Mouse (Mus musculus) hindbrain, embryonic 15.5 days (tissue): ENCODE measurements around the gene Tbc1d4. TPM values are rescaled to one million over a fixed set of nuclear protein-coding genes. Genes with fewer than 3 reads are reported as not detected.

Source experiments
- ATAC-seq: fragments of 200-750 bp; cut with Nextera tagmentation; 2 replicates; pipeline ENCODE4 v1.8.0; 2017; ENCODE audit warnings: low read depth, moderate number of reproducible peaks, moderate TSS enrichment; ENCODE audit not compliant: low FRiP score
- H3K27ac ChIP-seq: fragments of 300-500 bp; sonication (generic); replicated peaks from 2 replicates; pipeline ENCODE4 v1.5.1; 2015; ENCODE audit warnings: mild to moderate bottlenecking, inconsistent platforms
- H3K27me3 ChIP-seq: fragments of 300-500 bp; sonication (generic); 2 replicates; pipeline ENCODE4 v1.6.1; 2015; ENCODE audit warnings: control low read depth, inconsistent platforms
- H3K36me3 ChIP-seq: fragments of 300-500 bp; sonication (generic); 2 replicates; pipeline ENCODE4 v1.6.1; 2015; ENCODE audit warnings: control low read depth, inconsistent platforms
- H3K4me1 ChIP-seq: fragments of 300-500 bp; sonication (generic); replicated peaks from 2 replicates; pipeline ENCODE4 v1.6.1; 2015; ENCODE audit warnings: control low read depth, inconsistent platforms
- H3K4me2 ChIP-seq: fragments of 300-500 bp; sonication (generic); 2 replicates; pipeline ENCODE4 v1.6.1; 2015; ENCODE audit warnings: moderate library complexity, mild to moderate bottlenecking, inconsistent platforms
- H3K4me3 ChIP-seq: fragments of 300-500 bp; sonication (generic); 2 replicates; pipeline ENCODE4 v1.5.1; 2015; ENCODE audit warnings: mild to moderate bottlenecking, inconsistent platforms
- H3K9ac ChIP-seq: fragments of 300-500 bp; sonication (generic); 2 replicates; pipeline ENCODE4 v1.6.1; 2015; ENCODE audit warnings: inconsistent platforms
- H3K9me3 ChIP-seq: fragments of 300-500 bp; sonication (generic); 2 replicates; pipeline ENCODE4 v1.6.1; 2016; ENCODE audit warnings: control low read depth, inconsistent platforms
- WGBS: fragments of 180-500 bp; shearing (Covaris S2); methylation state at CpG from one replicate; pipeline ENCODE4 v1.1.7; 2015; 5-methylcytosine and 5-hydroxymethylcytosine counted together
- polyA plus RNA-seq: library from polyadenylated mRNA; unstranded; fragments of >200 nt; fragmentation: Nextera tagmentation; extraction: Ambion mirVana; gene quantifications from 2 replicates; pipeline ENCODE4 v1.2.1, GENCODE M21; 2015

Tbc1d4 gene
- polyA plus RNA-seq, 1 experiment from 2014 or later = 11.9 TPM

GRCm38 (mm10) chr14:101480541-101480940 lies 128.4 kb downstream of the Tbc1d4 start:
- Histone ChIP-seq H3K4me1 (no peaks in the 10 kb centered on the region), H3K4me2 (no peak overlapping the region), H3K27me3 (no peaks in the 10 kb centered on the region), H3K36me3 (no peaks in the 10 kb centered on the region), H3K9ac (no peak overlapping the region), H3K9me3 (no peaks in the 10 kb centered on the region), H3K27ac (no peak overlapping the region), H3K4me3 (no peak overlapping the region)
- 92% methylated on average over 7 of the region's 7 CpGs for WGBS
- no peak for ATAC-seq

DNA sequence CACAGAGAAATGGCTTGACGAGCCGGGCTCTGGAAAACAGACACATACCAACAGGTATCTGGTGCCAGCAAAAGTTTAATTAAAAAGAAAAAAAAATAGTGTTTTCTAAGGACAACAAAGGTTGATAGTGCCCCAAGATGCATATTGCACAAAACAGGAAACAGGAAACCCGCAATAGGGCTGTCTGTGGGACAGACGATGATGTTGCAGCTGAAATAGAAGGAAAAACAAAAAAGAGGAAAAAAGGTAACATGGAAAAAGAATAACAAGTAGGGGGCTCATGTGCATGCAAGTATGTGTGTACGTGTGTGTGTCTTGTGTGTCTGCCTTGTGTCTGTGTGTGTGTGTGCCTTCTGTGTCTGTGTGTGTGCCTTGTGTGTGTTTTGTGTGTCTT lies 131.2 kb downstream of the Tbc1d4 start:
- WGBS = 86% methylated on average over 5 of the region's 5 CpGs
- no peak overlapping the region for H3K27ac ChIP-seq
- H3K4me3 ChIP-seq = no peak overlapping the region
- H3K9ac ChIP-seq = no peak overlapping the region
- ATAC-seq = no peak
- H3K4me1 ChIP-seq = no peaks in the 10 kb centered on the region
- H3K4me2 ChIP-seq = no peak overlapping the region
- no peaks in the 10 kb centered on the region for H3K9me3 ChIP-seq
- no peaks in the 10 kb centered on the region for H3K27me3 ChIP-seq
- H3K36me3 ChIP-seq = no peaks in the 10 kb centered on the region

DNA sequence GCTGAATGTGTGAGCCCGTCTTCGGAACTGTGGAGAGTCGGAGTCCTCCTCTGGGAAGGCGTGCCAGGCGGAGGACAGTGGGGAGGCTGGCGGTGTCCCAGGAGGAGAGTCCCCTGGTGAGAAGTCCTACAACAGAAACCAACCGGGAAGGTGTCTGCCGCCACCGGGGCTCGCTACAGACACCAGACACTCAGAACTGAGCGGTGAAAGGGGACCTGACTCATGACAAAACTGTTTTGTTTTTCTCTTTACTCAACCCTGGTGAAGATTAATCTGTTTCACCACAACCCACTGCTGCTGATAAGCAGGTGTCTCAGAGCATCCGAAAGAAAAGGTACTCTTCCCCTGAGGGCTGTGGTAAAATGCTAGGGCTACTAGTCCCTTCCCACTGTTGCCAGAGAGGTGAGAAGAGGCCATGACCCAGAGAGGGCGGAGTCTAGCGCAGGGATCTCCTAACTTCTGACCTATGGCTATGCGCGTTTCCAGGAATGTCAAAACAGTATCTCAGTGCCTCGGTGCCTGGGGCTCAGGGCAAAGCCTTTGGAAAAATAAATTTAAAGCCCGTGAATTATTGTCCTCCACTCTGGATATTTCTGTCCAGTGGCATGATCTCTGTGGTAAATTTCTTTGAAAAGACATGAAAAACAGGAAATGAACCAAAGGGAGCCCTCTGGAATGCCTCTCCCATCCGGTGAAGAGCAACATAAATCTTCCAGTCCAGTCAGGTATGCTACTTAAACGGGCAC lies 131.7 kb downstream of the Tbc1d4 start:
- no peak overlapping the region for H3K27ac ChIP-seq
- H3K36me3 ChIP-seq = no peaks in the 10 kb centered on the region
- H3K27me3 ChIP-seq = no peaks in the 10 kb centered on the region
- ATAC-seq = no peak
- H3K4me1 ChIP-seq = no peaks in the 10 kb centered on the region
- no peak overlapping the region for H3K9ac ChIP-seq
- WGBS = 78% methylated on average over 20 of the region's 20 CpGs
- H3K4me2 ChIP-seq = no peak overlapping the region
- no peaks in the 10 kb centered on the region for H3K9me3 ChIP-seq
- no peak overlapping the region for H3K4me3 ChIP-seq

- H3K36me3 ChIP-seq = no peaks in the 10 kb centered on the region
- no peak overlapping the region for H3K4me2 ChIP-seq
- H3K4me3 ChIP-seq = no peak overlapping the region
- ATAC-seq = no peak
- no peaks in the 10 kb centered on the region for H3K9me3 ChIP-seq
- no peak overlapping the region for H3K27ac ChIP-seq
- no peaks in the 10 kb centered on the region for H3K27me3 ChIP-seq
- H3K9ac ChIP-seq = no peak overlapping the region
- 92% methylated on average over 5 of the region's 5 CpGs for WGBS
- H3K4me1 ChIP-seq = no peaks in the 10 kb centered on the region
These were observed 139.4 kb downstream of the Tbc1d4 start for GRCm38 (mm10) chr14:101469475-101470093.

DNA sequence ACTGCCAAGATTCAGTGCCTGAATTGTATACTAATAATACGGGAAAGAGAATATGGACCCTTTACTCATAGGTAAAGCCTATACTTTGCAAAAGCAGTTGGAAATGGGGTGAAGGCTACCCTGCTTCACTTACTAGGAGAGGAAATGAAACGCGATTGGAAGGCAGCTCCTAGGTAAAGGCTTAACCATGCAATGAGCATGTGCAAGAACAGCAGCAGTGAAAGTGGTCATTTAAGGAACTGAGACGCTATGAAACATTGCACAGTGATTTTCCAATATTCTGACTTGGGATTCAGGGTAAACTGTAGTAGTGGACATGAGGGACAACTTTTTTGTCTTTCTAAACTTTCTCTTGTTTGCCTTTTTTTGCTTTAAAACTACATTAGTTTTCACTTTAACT lies 140.8 kb downstream of the Tbc1d4 start:
- H3K36me3 ChIP-seq = no peaks in the 10 kb centered on the region
- no peaks in the 10 kb centered on the region for H3K4me1 ChIP-seq
- no peaks in the 10 kb centered on the region for H3K27me3 ChIP-seq
- WGBS = 92% methylated on average over 4 of the region's 4 CpGs
- H3K9ac ChIP-seq = no peak overlapping the region
- no peak overlapping the region for H3K27ac ChIP-seq
- no peak for ATAC-seq
- H3K4me3 ChIP-seq = no peak overlapping the region
- no peak overlapping the region for H3K4me2 ChIP-seq
- H3K9me3 ChIP-seq = no peaks in the 10 kb centered on the region

- Histone ChIP-seq H3K9me3 (no peaks in the 10 kb centered on the region), H3K4me1 (no peaks in the 10 kb centered on the region), H3K27ac (no peak overlapping the region), H3K9ac (no peak overlapping the region), H3K27me3 (no peaks in the 10 kb centered on the region), H3K4me2 (no peak overlapping the region), H3K36me3 (no peaks in the 10 kb centered on the region), H3K4me3 (no peak overlapping the region)
- WGBS = 98% methylated on average over 1 of the region's 1 CpGs
- no peak for ATAC-seq
These were observed 141.5 kb downstream of the Tbc1d4 start for GRCm38 (mm10) chr14:101467532-101467931.

- no peak overlapping the region for H3K4me2 ChIP-seq
- no peak for ATAC-seq
These were observed 142.5 kb downstream of the Tbc1d4 start for GRCm38 (mm10) chr14:101466521-101466920.

DNA sequence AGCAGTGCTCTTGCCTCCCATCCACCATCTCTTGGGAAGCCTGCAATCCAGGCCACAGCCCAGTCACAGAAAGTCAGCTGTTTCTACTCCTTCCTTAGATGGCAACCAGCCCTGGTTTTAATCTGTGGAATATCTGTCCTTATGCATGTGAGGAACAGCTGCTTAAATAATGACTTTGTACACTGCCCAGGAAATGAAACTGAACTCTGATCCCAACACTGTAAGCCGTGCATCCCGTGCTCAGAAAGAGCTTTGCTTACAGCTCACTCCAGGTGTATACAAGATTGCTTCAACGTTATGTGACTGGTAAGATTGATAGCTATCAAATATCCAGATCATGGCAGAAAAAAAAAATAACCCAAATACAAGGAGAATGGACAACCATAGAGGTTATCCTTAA lies 143.1 kb downstream of the Tbc1d4 start:
- Histone ChIP-seq H3K27me3 (no peaks in the 10 kb centered on the region), H3K4me2 (no peak overlapping the region), H3K9ac (no peak overlapping the region), H3K4me1 (no peaks in the 10 kb centered on the region), H3K36me3 (no peaks in the 10 kb centered on the region), H3K9me3 (no peaks in the 10 kb centered on the region), H3K27ac (no peak overlapping the region), H3K4me3 (no peak overlapping the region)
- no peak for ATAC-seq
- WGBS = 88% methylated on average over 3 of the region's 3 CpGs

More at GRCm38 (mm10) chr14:101466521-101466920, 142.5 kb downstream of the Tbc1d4 start:
- Histone ChIP-seq H3K36me3 (no peaks in the 10 kb centered on the region), H3K4me1 (no peaks in the 10 kb centered on the region), H3K9ac (no peak overlapping the region), H3K9me3 (no peaks in the 10 kb centered on the region), H3K27me3 (no peaks in the 10 kb centered on the region), H3K27ac (no peak overlapping the region), H3K4me3 (no peak overlapping the region)
- WGBS = 90% methylated on average over 11 of the region's 11 CpGs

- no peak for ATAC-seq
These were observed 148.2 kb downstream of the Tbc1d4 start for GRCm38 (mm10) chr14:101460768-101461167.

DNA sequence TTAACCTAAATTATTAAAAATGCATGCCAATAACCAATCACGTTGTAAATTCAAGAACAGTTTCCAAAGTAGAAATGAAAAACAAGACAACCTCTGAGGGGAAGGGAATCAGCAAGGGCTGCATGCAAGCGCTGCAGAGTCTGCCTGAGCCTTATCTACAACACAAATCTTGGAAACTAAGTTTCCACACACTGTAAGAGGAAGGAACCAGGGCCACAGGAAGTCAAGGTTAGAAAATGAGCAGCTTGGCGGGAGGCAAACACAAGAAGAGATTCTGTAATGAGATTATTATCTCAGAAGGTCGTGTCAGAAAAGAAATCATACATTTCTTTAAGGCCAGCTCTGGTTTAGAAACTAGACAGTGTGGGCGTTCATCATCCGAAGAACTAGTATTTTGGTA lies 156.1 kb downstream of the Tbc1d4 start:
- Histone ChIP-seq H3K27me3 (no peaks in the 10 kb centered on the region), H3K36me3 (no peaks in the 10 kb centered on the region; the same call in 1 of the 2 replicates), H3K27ac (no peak overlapping the region), H3K4me3 (no peak overlapping the region), H3K4me2 (no peak overlapping the region), H3K9me3 (no peaks in the 10 kb centered on the region), H3K9ac (no peak overlapping the region), H3K4me1 (no peaks in the 10 kb centered on the region)
- WGBS = 86% methylated on average over 6 of the region's 6 CpGs
- ATAC-seq = no peak

More at GRCm38 (mm10) chr14:101460768-101461167, 148.2 kb downstream of the Tbc1d4 start:
- no peaks in the 10 kb centered on the region for H3K4me1 ChIP-seq
- no peaks in the 10 kb centered on the region for H3K36me3 ChIP-seq
- H3K27me3 ChIP-seq = no peaks in the 10 kb centered on the region
- H3K9ac ChIP-seq = no peak overlapping the region
- WGBS = 23% methylated on average over 6 of the region's 6 CpGs
- no peak overlapping the region for H3K27ac ChIP-seq
- no peaks in the 10 kb centered on the region for H3K9me3 ChIP-seq
- H3K4me3 ChIP-seq = no peak overlapping the region
- no peak overlapping the region for H3K4me2 ChIP-seq

DNA sequence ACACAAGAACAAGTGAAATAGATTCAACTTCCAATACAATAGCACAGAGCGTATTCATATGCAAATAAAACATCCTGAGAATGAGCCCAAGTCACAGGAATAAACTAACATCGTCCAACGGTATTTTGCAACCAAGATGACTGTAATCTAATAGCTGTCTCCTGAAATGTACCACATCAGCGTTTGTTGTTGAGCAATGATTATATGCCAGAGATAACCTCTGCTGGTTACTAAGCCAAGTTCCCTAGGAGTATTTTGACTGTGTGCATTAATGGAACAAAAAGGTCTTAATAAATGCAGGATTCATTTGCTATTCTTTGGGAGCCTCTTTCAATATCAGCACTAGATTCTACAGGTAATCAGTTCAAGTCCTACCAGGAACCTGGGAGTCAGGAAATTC lies 161.1 kb downstream of the Tbc1d4 start:
- no peak overlapping the region for H3K4me3 ChIP-seq
- no peak overlapping the region for H3K9ac ChIP-seq
- no peak overlapping the region for H3K27ac ChIP-seq
- ATAC-seq = no peak
- no peaks in the 10 kb centered on the region for H3K27me3 ChIP-seq
- H3K36me3 ChIP-seq = no peaks in the 10 kb centered on the region; the same call in 1 of the 2 replicates
- no peak overlapping the region for H3K4me2 ChIP-seq
- no peaks in the 10 kb centered on the region for H3K9me3 ChIP-seq
- no peaks in the 10 kb centered on the region for H3K4me1 ChIP-seq
- WGBS = 72% methylated on average over 4 of the region's 4 CpGs

GRCm38 (mm10) chr14:101445205-101445604 lies 163.8 kb downstream of the Tbc1d4 start:
- Histone ChIP-seq H3K27me3 (no peaks in the 10 kb centered on the region), H3K9ac (no peak overlapping the region), H3K4me1 (no peaks in the 10 kb centered on the region), H3K4me2 (no peak overlapping the region), H3K9me3 (no peaks in the 10 kb centered on the region), H3K4me3 (no peak overlapping the region), H3K27ac (no peak overlapping the region), H3K36me3 (no peaks in the 10 kb centered on the region)
- 63% methylated on average over 5 of the region's 5 CpGs for WGBS
- ATAC-seq = no peak
